Mouse (Mus musculus): ENCODE measurements around the gene Atp6v0a4. TPM values are rescaled to one million over a fixed set of nuclear protein-coding genes. Genes with fewer than 3 reads are reported as not detected.

Atp6v0a4 gene
- polyA plus RNA-seq, 1 experiment from 2014 or later = 0.31 TPM

- Histone ChIP-seq H3K27me3 (no peaks in the 10 kb centered on the region), H3K4me1 (replicated peaks) (0 out of 2 replicates have a peak, but pooled peaks cover 16% of the 10 kb centered on the region), H3K4me2 (no peak overlapping the region), H3K4me3 (no peak overlapping the region), H3K36me3 (peaks cover 73% of the 10 kb centered on the region), H3K9me3 (no peaks in the 10 kb centered on the region), H3K9ac (no peak overlapping the region), H3K27ac (replicated peaks) (no peak overlapping the region)
- WGBS = 87% methylated on average over 5 of the region's 5 CpGs
- ATAC-seq (ENCODE audit: low read depth) = no peak
Measured at GRCm38 (mm10) chr6:38147301-38147700, 22.9 kb upstream of the Atp6v0a4 start.

DNA sequence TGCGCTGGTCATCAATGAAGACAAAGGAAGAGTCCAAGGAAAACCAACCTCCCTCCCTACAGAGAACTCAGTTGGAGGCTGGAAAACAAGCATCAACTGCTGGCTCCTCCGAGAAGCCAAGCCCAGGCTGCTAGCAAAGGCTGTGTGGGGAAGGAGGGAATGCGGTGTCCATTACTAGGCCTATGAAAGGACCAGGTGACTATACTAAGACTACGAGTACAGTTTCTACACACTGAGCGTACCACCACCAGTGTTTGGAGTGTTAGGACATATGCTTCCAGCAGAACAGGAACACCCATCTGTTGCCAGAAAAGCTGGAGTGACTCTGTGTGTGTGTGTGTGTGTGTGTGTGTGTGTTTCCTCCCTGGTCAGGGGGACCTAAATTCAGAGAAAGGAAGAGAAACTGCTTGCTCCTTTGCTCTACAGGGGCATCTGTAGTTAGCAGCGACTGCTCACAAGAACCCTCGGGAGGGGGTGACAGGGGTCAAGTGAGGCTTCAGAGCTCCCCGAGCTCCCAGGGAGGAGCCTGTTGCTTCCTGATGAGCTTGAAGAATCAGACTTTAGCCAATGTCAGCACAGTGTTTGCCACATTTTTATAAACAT is 21.2 kb upstream of the Atp6v0a4 start:
- H3K4me3 ChIP-seq = no peak overlapping the region
- no peak for ATAC-seq (ENCODE audit: low read depth)
- H3K9me3 ChIP-seq = no peaks in the 10 kb centered on the region
- H3K4me2 ChIP-seq = no peak overlapping the region
- peak overlapping the region; percentile 57 for H3K27ac ChIP-seq (replicated peaks)
- H3K27me3 ChIP-seq = no peaks in the 10 kb centered on the region
- H3K36me3 ChIP-seq = peaks cover 77% of the 10 kb centered on the region
- no peak overlapping the region for H3K9ac ChIP-seq
- 68% methylated on average over 8 of the region's 8 CpGs for WGBS
- H3K4me1 ChIP-seq (replicated peaks) = 0 out of 2 replicates have a peak, but pooled peaks cover 16% of the 10 kb centered on the region

DNA sequence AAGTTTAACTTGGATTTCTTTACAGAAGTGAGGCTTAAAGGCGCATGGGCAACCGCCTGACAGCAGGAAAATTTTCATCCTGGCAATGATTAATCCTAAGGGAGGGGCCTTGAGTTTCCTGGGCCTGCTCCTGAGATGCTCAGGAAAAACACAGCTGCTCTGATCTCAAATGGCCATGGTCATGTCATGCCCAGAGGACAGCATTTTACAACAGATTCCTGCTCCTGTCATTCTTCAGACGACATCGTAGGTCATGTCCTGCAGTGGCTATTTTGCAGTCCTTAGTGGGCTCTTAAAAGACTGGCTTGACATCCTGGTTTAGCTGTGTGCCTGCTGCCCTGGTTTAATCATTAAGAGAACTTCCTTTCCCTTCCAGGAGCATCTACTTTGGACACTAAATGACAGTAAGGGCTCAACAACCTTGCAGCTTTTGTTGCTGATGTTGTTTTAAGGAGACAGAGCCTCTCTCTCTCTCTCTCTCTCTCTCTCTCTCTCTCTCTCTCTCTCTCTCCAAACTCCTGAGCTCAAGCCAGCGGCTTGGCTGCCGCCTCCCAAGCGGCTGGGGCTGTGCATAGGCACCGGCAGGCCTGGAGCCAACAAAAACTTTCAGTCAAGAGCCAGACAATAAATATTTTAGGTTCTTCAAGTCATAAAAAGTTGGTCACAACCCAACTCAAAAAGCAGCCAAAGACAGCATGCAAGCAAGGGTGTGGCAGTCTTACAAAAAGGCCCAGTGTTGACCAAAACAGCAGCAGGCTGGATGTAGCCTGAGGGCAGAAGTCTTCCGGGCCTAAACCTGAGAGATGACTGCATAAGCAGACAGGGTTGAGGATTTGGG is 20.0 kb upstream of the Atp6v0a4 start:
- H3K4me3 ChIP-seq = no peak overlapping the region
- H3K9ac ChIP-seq = no peak overlapping the region
- H3K27ac ChIP-seq (replicated peaks) = peak overlapping the region; percentile 33; the same call in 1 of the 2 replicates
- 0 out of 2 replicates have a peak, but pooled peaks cover 16% of the 10 kb centered on the region for H3K4me1 ChIP-seq (replicated peaks)
- H3K4me2 ChIP-seq = no peak overlapping the region
- 60% methylated on average over 9 of the region's 9 CpGs for WGBS
- peaks cover 80% of the 10 kb centered on the region for H3K36me3 ChIP-seq
- no peaks in the 10 kb centered on the region for H3K27me3 ChIP-seq
- no peak for ATAC-seq (ENCODE audit: low read depth)
- H3K9me3 ChIP-seq = no peaks in the 10 kb centered on the region

DNA sequence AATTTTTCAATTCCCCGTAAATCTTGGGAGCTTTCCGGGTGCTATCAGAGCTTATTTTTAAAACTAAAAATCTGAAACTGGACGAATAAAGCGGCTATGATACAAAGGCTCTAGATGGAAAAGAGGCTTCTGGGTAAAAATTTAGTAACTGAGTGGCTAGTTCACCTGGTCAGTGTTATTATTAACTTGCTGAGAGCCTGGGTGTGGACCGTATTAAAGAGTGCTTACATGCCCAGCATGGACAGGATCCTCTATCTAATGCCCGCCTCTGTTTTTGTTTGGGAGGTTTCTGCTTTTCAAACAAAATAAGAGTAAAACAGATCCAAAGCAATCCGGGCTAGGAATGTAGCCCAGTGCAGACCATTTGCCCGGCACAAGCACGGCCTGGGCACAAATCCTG is 16.0 kb upstream of the Atp6v0a4 start:
- Histone ChIP-seq H3K4me1 (replicated peaks) (0 out of 2 replicates have a peak, but pooled peaks cover 9% of the 10 kb centered on the region), H3K9me3 (no peaks in the 10 kb centered on the region), H3K4me3 (no peak overlapping the region), H3K9ac (no peak overlapping the region), H3K4me2 (no peak overlapping the region), H3K27me3 (no peaks in the 10 kb centered on the region), H3K27ac (replicated peaks) (no peak overlapping the region), H3K36me3 (peaks cover 79% of the 10 kb centered on the region)
- 94% methylated on average over 9 of the region's 9 CpGs for WGBS
- no peak for ATAC-seq (ENCODE audit: low read depth)

- H3K4me2 ChIP-seq = no peak overlapping the region
- no peak overlapping the region for H3K9ac ChIP-seq
- ATAC-seq (ENCODE audit: low read depth) = no peak
- H3K27me3 ChIP-seq = no peaks in the 10 kb centered on the region
- H3K4me3 ChIP-seq = no peak overlapping the region
- no peaks in the 10 kb centered on the region for H3K4me1 ChIP-seq (replicated peaks)
- no peaks in the 10 kb centered on the region for H3K9me3 ChIP-seq
- H3K27ac ChIP-seq (replicated peaks) = no peak overlapping the region
- WGBS = 91% methylated on average over 3 of the region's 3 CpGs
- H3K36me3 ChIP-seq = peaks cover 84% of the 10 kb centered on the region
Measured at GRCm38 (mm10) chr6:38139086-38139485, 14.7 kb upstream of the Atp6v0a4 start.

- peaks cover 77% of the 10 kb centered on the region for H3K36me3 ChIP-seq
- no peak overlapping the region for H3K4me2 ChIP-seq
- ATAC-seq (ENCODE audit: low read depth) = no peak
Measured at GRCm38 (mm10) chr6:38134806-38135559, 10.6 kb upstream of the Atp6v0a4 start.

GRCm38 (mm10) chr6:38131801-38132231 is 7.4 kb upstream of the Atp6v0a4 start:
- H3K27me3 ChIP-seq = no peaks in the 10 kb centered on the region

More at GRCm38 (mm10) chr6:38134806-38135559, 10.6 kb upstream of the Atp6v0a4 start:
- Histone ChIP-seq H3K9ac (no peak overlapping the region), H3K4me3 (no peak overlapping the region), H3K27ac (replicated peaks) (no peak overlapping the region), H3K9me3 (no peaks in the 10 kb centered on the region), H3K4me1 (replicated peaks) (no peaks in the 10 kb centered on the region), H3K27me3 (no peaks in the 10 kb centered on the region)
- WGBS = 92% methylated on average over 8 of the region's 8 CpGs

DNA sequence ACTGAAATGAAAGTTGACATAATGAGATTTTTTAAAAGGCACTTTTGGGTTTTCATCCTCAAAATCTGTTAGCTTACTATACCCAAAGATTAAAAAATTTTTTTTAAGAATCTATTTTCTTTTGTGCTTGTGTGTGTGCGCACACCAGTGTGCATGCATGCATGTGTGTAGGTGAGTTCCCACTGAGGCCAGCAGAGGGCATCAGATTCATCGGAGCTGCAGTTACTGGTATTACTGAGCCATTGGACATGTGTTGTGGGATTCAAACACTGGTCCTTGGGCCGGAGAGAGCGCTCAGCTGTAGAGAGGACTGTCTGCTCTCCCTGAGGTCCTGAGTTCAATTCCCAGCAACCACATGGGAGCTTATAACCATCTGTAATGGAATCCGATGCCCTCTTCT is 5.5 kb upstream of the Atp6v0a4 start:
- Histone ChIP-seq H3K27ac (replicated peaks) (no peak overlapping the region), H3K4me1 (replicated peaks) (no peaks in the 10 kb centered on the region), H3K27me3 (no peaks in the 10 kb centered on the region), H3K9me3 (no peaks in the 10 kb centered on the region), H3K4me2 (no peak overlapping the region), H3K9ac (no peak overlapping the region), H3K4me3 (no peak overlapping the region), H3K36me3 (peaks cover 77% of the 10 kb centered on the region)
- 97% methylated on average over 5 of the region's 5 CpGs for WGBS
- no peak for ATAC-seq (ENCODE audit: low read depth)

More at GRCm38 (mm10) chr6:38131801-38132231, 7.4 kb upstream of the Atp6v0a4 start:
- H3K4me1 ChIP-seq (replicated peaks) = no peaks in the 10 kb centered on the region
- H3K4me2 ChIP-seq = no peak overlapping the region
- peaks cover 78% of the 10 kb centered on the region for H3K36me3 ChIP-seq
- H3K4me3 ChIP-seq = no peak overlapping the region
- peak overlapping the region; percentile 38; the same call in 1 of the 2 replicates for H3K27ac ChIP-seq (replicated peaks)
- H3K9ac ChIP-seq = no peak overlapping the region
- ATAC-seq (ENCODE audit: low read depth) = no peak; the same call in 1 of the 2 replicates
- 86% methylated on average over 4 of the region's 4 CpGs for WGBS
- H3K9me3 ChIP-seq = no peaks in the 10 kb centered on the region

GRCm38 (mm10) chr6:38128115-38128514 is 3.7 kb upstream of the Atp6v0a4 start:
- no peak for ATAC-seq (ENCODE audit: low read depth)
- Histone ChIP-seq H3K27ac (replicated peaks) (no peak overlapping the region), H3K36me3 (peaks cover 86% of the 10 kb centered on the region), H3K4me1 (replicated peaks) (no peaks in the 10 kb centered on the region), H3K27me3 (no peaks in the 10 kb centered on the region), H3K9ac (no peak overlapping the region), H3K9me3 (no peaks in the 10 kb centered on the region), H3K4me3 (no peak overlapping the region), H3K4me2 (no peak overlapping the region)
- WGBS = 95% methylated on average over 14 of the region's 14 CpGs

GRCm38 (mm10) chr6:38125462-38125861 is 1.1 kb upstream of the Atp6v0a4 start:
- H3K4me3 ChIP-seq = no peak overlapping the region
- no peak overlapping the region for H3K9ac ChIP-seq
- H3K4me1 ChIP-seq (replicated peaks) = no peaks in the 10 kb centered on the region
- no peaks in the 10 kb centered on the region for H3K27me3 ChIP-seq
- H3K4me2 ChIP-seq = no peak overlapping the region
- H3K27ac ChIP-seq (replicated peaks) = no peak overlapping the region
- ATAC-seq (ENCODE audit: low read depth) = no peak
- 94% methylated on average over 3 of the region's 3 CpGs for WGBS
- H3K9me3 ChIP-seq = no peaks in the 10 kb centered on the region
- peaks cover 65% of the 10 kb centered on the region for H3K36me3 ChIP-seq

GRCm38 (mm10) chr6:38124882-38125281 is 496 bp upstream of the Atp6v0a4 start:
- Histone ChIP-seq H3K9ac (no peak overlapping the region), H3K4me3 (no peak overlapping the region), H3K4me2 (no peak overlapping the region), H3K36me3 (peaks cover 59% of the 10 kb centered on the region), H3K4me1 (replicated peaks) (no peaks in the 10 kb centered on the region), H3K27me3 (no peaks in the 10 kb centered on the region), H3K27ac (replicated peaks) (no peak overlapping the region), H3K9me3 (no peaks in the 10 kb centered on the region)
- no peak for ATAC-seq (ENCODE audit: low read depth)
- WGBS = 94% methylated on average over 5 of the region's 5 CpGs
